Mouse (Mus musculus) cerebellum, adult 11-12 months (tissue): ENCODE measurements at regions not wholly inside any gene's neighbourhood (a gene's known extent, or its start where the extent isn't known, plus 50 kb on each side); places are given as distances from the start of the nearest gene placed in this dataset.
"Not testable (repeated sequence)": the region's sequence is repeated elsewhere in the genome, so short reads cannot be mapped to it uniquely, and the experiment has no call there.

Experiments used
- DNase-seq: peaks from one replicate; pipeline ENCODE4 v3.0.0; 2022

DNA sequence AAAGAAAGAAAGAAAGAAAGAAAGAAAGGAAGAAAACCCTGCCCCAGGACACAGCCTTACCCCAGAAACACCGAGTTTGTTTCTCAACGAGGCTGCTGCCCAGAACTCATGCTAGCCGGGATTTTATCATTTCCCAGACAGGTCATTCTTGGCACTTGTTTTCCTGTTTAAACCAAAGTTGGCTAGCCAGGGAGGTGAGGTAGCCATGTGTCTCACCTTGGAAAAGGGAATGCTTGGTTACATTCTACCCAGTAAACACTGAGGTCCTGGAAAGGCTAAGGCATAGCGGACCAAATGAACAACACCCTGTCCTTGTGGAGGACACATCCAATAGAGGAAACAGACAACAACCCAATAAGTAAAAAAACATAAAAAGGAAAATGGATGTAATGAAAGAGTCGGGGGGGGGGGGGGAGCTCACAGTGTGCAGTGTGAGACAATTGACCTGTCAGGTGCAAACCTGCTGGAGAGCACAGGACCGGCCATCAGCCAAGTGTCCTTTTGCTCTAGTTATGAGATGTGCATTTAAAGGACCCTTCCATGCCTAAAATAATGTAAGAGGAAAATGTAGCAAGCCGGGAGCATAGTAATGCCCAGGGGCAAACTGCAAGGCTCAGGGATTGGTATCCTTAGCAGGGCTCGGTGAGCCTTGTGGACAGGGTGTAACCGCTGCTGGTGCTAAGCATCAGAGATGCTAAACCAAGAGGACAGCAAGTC is 78.2 kb upstream of the Fzd7 start:
- peak; percentile 61 for DNase-seq

DNA sequence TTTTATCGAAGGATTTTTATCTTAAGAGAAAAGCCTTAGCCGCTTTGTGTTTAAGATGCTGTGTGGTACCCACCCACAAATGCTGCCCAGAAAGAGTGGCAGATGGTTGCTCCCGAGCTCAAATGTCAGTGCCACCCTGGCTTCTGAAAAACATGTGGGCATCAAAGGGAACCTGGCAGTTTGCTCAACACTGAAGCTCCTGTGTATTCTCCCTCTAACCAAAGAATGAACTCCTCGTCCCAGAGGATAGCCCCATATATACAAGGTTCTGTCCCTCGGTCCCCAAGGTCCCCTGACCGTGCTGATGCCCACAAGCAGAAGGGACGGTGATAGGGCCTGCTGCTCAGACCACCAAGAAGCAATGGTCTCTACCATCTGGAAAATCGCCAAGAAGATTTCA is 76.9 kb upstream of the Fzd7 start:
- peak; percentile 81 for DNase-seq

DNA sequence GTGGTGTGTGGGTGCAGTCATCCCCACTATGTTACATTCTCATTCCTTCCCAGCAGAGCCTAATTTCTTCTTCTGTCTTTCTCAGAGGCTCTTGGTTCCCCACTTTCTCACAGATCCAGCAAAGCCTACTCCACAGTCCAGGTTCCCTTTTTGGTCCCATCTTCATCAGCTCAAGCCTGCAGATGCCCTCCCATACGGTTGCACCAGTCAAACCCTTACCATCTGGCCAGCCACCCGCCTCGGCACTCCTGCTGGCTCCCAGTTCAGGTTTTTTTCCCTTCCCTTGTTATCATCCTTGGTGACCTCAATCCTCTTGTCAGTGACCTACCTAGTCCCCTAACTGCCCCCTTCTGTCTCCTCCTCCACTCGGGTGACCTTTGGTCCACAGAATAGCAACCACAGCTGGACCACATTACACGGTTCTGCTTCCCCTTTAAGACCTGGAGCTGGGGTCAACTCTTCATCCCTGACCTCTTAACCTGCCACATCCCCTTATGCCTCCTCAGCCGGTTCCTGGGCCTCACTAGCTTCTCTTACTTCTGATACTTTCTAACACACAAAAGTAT is 75.4 kb upstream of the Fzd7 start:
- DNase-seq, result peak; percentile 69

DNA sequence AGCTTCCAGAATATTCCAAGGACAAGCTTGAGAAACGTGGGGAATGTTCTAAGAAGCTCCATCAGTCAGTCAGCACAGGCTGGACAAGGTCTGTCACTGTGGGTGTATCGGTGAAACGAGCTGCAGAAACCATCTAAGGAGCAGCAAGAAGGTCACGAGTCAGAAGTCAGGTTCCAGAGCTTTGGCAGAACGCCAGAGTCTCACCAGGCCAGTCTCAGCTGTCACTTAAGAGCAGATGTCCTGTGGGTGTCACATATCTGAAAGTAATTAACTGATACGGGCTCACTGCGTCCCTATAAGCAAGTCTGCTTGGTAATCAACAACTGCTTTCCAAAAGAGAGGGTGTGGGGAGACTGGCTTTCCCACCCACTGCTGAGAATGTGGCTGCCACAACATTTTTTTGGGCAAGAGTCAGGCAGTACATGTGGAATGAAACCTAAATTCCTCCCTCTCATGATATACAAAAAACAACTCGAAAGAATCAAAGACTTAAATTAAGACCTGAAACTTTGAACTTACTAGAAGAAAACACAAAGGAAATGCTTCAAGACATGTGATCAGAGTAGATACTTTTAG is 72.6 kb upstream of the Fzd7 start:
- DNase-seq, result no peak

DNA sequence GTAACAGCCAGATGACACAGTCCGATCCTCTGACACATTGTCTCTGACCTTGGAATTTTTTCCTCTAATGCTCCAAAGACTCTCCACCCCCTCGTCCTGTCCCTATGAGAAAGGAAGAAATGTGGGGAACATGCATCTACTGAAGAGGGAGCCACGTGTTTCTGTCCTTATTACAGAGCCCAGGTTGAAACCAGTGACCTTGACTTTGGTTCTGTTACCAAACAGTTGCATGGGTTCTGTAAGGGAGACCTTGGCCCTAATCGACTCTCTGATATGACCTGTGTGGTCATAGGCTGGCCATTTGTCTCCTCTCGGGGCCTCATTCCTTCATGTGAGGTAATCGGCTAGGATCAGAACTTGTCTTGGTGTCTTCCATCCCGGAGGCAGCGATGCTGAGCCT is 69.0 kb upstream of the Fzd7 start:
- DNase-seq, result no peak

DNA sequence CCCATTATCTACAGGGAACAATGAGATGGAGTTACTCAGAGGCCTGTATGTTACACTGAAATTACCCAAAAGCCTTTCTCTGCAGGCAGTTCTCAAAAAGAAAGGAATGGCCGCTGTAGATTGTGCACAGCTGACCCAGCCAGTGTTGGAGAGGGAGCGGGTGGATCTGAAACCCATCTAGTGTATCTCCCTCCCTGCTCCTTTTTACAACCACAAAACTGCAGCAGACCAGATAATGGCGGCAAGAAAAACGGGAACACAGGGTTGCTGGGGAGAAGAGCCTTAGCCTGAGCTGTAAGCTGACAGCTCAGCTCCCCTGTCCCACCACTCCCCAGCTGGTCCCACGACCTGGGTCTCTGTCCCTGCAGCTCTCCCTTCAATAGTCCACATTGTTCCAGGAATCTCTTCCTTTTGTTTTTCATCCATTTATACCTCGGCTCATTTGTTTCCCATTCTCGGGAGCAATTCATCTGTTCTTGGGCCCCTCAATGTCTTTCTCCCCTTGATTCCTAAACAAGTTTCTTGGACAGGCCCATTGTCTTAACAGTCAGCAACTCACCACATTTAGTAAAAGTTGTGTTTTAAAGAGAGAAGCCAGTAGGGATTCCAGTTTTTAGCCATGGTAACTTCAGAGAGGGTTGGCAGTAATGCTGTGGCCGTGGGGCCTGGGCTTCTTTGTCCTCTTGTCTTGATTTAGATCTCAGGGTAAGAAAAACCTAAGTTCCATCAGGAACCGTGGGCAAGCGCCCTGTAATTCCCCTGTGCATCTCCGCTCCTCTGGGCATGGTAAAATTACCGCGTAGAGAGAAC is 67.6 kb upstream of the Fzd7 start:
- DNase-seq, result peak; percentile 6

DNA sequence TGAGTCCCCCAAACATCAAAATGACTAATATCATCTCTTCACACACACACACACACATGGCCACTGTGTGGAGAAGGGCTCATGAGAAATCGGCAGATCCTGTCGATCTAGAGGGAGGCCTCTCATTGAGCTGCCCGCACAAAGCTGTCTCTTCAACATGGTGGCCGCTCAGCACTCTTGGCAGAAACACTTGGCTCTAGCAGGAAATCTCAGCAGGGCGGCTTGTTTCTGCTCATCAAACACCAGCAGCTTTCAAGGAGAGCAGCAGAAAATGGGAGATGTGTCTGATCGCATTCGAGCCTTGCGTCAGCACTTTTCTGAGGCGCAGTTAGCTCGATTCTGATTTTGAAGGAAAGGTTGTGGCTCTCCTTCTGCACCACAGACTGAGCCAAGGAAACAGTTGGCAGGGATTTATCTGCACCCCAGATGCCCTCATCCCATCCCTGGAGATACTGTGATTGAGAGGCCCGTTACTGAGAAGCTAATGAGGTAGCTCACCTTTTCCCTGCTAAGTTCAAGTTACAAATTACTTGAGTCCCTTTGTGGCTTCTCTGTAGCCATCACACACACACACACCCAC is 66.4 kb upstream of the Fzd7 start:
- peak; percentile 90 for DNase-seq

DNA sequence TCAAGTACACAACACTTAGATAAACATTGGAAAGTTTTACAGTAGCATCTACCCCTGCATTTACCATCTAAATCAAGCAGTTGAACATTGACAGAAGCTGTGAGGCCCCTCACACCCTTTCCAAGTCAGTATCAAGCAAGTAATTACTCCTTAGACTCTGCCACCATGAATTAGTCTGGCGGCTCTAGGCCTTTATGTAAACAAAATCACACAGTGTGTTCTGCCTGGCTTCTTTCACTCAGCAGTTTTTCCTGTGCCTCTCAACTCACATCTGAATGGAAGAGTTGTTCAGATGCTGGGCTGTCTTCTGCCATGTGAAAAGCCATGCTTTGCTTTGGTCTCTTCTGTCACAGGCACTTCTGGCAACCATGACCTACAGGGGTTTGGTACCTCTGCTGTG is 64.9 kb upstream of the Fzd7 start:
- DNase-seq, result no peak

DNA sequence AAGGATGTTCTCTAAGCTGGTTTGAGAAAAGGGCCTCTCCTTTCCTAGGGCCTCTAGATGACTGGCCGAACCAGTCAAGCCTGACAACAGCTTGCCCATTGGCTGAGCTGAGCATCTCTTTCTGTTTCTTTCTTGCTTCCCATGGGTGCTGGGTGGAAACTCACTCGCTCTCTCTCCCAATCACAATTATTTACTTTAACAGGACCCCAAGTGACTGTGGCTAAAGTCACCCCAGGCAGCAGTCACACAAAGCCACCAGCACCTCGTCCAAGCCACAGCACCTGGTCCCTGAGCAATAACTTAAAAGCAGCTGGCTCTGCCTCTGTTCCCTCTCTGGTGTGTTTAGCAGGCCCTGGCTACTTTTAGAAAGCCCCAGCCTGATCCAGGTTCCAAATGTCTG is 64.3 kb upstream of the Fzd7 start:
- no peak for DNase-seq

DNA sequence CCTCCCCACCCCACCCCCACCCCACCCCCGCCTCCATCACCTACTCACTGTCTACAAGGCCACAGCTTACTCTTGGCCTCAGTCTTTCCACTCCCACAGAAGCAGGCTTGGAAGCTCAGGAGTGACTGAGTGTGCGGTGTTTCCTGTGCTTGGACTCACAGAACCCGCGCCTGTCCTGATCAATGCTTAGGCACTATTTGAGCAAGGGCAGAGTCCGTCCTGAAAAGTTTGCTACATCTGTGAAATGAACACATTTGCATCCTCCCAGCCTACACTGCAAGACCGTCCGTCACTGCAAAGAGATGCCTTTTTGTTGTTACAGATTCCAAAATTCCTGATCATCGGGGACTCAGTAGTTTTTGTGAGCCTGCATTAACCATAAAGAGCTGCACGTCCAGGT is 63.5 kb upstream of the Fzd7 start:
- DNase-seq, result no peak

DNA sequence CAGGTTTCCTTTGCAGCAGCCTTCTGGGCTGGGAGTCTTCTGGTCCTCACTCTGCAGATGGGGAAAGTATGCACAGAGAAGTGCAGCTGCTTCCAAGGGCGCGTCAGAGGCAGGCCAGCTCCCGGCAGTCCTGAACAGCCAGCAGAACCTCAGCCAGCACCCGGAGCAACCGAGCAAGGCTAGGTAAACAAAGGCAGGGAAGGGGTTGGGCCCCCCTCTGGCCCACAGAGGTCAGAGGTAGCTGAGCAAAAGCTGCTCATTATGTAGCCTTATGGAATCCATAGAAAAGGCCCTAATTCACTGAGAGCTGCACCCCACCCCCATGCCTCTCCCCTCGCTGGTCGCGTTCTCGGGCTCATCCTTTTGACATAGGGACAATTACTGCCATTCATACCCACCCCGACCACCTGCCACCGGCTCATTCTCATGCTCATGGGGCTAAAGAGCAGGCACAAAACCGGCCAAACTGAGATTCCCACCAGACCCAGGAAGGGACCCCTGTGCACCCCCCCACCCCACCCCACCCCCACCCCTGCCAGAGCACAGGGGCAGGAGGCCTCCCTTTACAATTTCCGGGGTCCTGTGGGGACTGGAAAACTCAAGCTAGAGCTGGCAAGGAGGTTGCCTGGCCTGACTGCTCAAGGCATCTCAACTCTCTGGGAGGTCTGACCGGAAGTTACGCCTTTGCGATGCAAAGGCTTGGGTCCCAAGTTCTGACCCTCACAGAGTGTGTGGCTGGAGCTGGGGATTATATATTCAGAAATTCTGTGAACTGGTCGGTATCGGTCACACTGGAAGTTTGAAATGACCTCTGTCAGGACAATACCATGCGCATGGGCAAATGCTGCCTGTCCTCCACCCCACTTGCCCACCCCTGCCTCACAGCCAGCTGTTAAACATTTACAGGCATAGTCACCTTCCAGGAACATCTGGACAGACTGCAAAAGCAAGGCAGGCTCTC is 59.0 kb upstream of the Fzd7 start:
- DNase-seq, result no peak

DNA sequence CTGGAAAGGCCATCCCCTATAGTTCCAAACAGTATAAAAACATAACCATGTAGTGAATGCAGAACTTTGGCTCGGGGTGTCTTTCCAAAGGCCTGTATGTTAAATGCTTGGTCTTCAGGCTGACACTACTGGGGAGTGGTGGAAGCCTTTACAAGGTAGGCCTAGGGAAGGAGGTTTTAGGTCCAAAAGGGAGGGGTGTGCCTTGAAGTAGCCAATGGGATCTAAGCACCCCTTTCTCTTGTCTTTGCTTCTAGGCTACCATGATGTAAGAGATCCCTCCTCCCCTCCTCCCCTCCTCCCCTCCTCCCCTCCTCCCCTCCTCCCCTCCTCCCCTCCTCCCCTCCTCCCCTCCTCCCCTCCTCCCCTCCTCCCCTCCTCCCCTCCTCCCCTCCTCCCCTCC is 56.5 kb upstream of the Fzd7 start:
- DNase-seq, result not testable (repeated sequence)

DNA sequence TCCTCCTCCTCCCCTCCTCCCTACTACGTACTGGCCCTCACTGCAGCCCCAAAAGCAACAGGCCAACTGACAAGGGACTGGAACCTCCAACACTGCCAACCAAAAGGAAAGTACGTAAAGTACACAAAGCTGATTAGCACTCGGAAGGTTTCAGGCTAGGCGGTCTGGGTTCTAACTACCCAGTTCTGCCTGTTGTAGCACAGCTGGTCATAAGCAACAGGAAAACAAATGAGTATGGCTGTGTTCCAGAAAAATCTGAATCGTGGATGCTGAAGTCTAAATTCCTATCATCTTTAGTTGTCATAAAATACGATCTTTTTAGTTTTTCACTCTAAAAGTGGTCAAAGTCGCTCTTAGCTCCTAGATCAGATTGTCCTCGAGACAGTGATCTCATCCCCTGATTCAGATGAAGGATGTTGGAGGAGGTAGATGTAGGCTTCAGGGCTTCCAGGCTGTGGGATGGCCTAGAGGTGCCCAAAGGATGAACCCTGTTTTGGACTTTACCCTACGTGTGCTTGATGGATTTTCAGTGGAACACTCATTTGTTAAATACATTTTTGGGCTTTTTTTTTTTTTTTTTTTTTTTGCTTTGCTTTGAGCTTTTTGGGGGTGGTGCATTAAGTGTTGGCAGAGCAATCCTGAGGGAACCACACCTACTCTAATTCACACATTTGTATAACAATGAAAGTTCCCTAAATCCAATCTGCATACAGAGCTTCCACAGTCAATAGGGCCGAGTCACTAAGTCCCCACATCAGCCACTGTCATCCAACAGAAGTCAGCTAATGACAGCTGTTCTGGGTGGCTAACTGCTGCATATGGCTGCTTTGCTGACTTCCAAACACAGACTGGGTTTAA is 55.6 kb upstream of the Fzd7 start:
- DNase-seq, result no peak

DNA sequence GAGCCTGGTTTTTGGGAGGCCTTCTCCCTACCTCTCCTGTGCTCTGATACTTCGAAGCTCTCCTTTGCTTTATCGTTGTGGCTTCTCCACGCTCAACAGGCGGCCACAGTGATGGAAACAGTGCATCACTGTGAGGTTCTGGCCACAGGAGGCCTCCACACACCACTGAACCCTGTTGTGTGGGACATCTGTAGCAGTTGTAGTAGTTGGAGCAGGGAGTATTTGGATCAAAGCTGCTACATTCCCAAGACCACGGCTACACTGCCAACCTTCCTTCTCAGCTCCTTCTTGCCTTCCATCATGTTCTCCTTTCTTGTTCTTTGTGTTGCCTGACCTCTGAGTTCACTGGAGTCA is 55.0 kb upstream of the Fzd7 start:
- DNase-seq, result no peak

DNA sequence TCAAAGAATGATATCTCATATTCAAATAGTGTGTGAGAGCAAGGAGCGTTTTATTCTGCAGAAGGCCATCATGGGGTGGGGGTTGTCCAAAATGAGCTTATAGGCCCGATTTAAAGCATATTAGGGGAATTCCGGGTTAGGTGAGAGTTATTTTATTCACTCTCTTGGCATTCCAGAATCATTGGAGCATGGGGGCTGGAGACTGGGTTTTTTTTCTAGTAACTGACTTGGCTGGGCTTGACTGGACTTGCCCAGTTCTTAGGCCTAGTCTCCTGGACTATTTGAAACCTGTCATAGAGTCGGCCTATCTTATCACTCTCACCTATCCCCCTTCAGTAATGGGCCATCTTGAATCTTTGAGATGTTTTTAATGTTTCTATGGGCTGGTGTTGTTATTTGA is 52.9 kb upstream of the Fzd7 start:
- no peak for DNase-seq

DNA sequence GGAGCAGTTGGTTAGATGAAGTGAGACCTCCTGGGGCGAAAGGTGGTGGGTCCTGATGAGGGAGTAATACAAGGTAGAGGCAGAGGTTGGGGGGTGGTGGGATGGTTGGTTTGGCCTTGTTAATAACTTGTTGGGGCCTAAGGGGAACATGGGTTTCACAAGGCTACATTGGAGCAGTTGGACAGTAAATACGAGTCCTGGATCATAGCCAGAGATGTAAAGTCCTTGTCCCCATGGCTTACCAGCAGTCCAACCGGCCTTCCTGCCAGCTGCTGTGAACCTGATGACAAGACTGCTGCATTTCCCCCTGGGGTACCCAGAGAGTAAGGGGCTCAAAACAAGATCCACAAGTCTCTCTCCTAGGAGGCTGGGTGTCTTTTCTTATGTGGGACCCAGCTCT is 52.0 kb upstream of the Fzd7 start:
- DNase-seq, result no peak

DNA sequence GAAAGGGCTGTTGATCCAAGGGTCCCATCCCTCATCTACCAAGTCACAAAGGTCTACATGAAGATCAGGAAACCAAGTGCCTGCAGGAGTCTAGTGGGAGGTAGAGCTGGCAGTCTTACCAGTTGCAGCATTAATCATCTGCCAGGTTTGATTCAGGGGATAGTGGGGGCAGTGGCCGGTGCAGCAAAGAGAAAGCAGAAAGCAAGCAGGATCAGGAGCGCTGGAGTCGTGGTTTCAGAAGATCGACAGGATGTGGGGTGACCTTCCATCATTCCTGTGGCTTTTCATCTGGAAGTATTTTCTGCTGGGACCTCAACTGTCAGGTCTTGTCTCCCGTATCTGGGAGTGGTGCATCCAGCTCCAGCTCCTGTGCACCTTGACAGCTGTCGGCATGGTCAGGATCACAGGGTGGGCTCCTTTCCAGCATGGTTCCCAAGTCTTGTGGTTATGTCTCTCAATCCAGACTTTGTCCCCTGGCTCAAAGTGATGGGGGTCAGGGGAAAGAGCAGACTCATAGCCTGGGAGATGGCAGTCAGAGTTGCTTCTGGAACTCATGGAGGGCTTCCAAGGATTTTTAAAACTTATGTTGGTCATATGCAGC is 51.2 kb upstream of the Fzd7 start:
- DNase-seq, result no peak
